Mouse (Mus musculus): ENCODE results near the gene Tulp2. TPM values are rescaled to one million over a fixed set of nuclear protein-coding genes. Genes with fewer than 3 reads are reported as not detected.
"Not testable (repeated sequence)": the region's sequence is repeated elsewhere in the genome, so short reads cannot be mapped to it uniquely, and the experiment has no call there.

Tulp2 gene
- polyA plus RNA-seq, 1 experiment from 2014 or later = 1.7 TPM

DNA sequence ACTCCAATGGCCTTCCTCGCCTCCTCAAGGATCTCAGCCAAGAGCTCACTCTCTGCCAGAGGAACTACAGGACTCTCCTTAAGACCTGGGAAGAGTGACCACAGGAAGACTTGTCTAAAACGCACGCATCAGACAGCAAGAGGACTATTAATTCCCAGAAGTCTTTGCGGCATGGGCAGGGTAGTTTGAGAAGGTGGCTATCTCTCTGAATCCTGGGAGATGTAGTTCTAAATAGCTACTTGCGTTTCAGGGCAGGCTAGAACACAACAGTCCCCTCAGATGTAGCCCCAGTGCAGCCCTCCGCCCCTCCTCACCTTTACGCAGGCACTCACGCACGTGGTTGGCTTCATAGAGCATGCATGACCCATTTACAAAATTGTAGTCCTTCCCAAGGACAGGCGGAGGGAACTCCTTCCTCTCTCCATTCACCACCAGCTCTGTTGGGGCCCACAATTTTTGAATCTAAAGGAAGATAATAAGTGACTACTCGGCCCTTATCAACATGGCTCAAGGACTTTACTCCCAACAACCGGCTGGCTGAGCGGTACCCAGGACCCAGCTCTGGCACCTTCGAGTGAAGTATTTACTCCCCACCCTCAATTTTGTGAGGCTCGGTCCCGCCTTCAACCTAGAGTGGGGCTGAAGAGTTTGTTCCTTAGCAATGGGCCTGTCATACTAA lies 6.2 kb upstream of the Tulp2 start:
- Histone ChIP-seq H3K4me1 (ENCODE audit: control insufficient read depth, insufficient read depth, low read length) (no peaks in the 10 kb centered on the region), H3K4me2 (replicated peaks; ENCODE audit: low read depth, low read length) (peak overlapping the region; percentile 19; the same call in 1 of the 2 replicates), H3K36me3 (ENCODE audit: control insufficient read depth, insufficient read depth, low read length) (no peaks in the 10 kb centered on the region), H3K27me3 (ENCODE audit: control insufficient read depth, insufficient read depth, low read length) (no peaks in the 10 kb centered on the region), H3K27ac (ENCODE audit: low read length) (no peak overlapping the region), H3K9me3 (ENCODE audit: control insufficient read depth, low read depth, low read length) (no peaks in the 10 kb centered on the region), H3K4me3 (ENCODE audit: low read depth, low read length) (no peak overlapping the region), H3K9ac (replicated peaks; ENCODE audit: low read depth, low read length) (no peak overlapping the region)
- WGBS = 60% methylated on average over 16 of the region's 16 CpGs
- peak; percentile 46; the same call in 1 of the 2 replicates for ATAC-seq (ENCODE audit: insufficient number of reproducible peaks, insufficient read depth, low FRiP score, low read depth)

DNA sequence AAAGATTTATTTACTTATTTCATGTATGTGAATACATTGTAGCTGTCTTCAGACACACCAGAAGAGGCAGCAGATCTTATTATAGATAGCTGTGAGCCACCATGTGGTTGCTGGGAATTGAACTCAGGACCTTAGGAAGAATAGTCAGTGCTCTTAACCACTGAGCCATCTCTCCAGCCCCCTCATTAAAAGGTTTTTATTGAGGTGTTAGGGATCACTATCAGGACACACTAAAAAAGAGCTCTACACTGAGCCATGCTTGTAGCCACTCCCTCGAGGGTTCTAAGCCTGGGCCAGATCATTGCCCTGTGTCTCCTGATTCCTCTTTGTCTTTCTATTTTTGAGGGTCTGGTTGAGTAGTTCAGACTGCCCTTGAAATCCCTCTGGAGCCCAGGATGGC lies 5.2 kb upstream of the Tulp2 start:
- H3K4me1 ChIP-seq (ENCODE audit: control insufficient read depth, insufficient read depth, low read length) = no peaks in the 10 kb centered on the region
- 50% methylated on average over 1 of the region's 1 CpGs for WGBS
- H3K4me3 ChIP-seq (ENCODE audit: low read depth, low read length) = no peak overlapping the region
- no peaks in the 10 kb centered on the region for H3K9me3 ChIP-seq (ENCODE audit: control insufficient read depth, low read depth, low read length)
- H3K9ac ChIP-seq (replicated peaks; ENCODE audit: low read depth, low read length) = no peak overlapping the region
- H3K36me3 ChIP-seq (ENCODE audit: control insufficient read depth, insufficient read depth, low read length) = no peaks in the 10 kb centered on the region
- H3K4me2 ChIP-seq (replicated peaks; ENCODE audit: low read depth, low read length) = no peak overlapping the region
- no peak overlapping the region for H3K27ac ChIP-seq (ENCODE audit: low read length)
- no peak for ATAC-seq (ENCODE audit: insufficient number of reproducible peaks, insufficient read depth, low FRiP score, low read depth)
- no peaks in the 10 kb centered on the region for H3K27me3 ChIP-seq (ENCODE audit: control insufficient read depth, insufficient read depth, low read length)

DNA sequence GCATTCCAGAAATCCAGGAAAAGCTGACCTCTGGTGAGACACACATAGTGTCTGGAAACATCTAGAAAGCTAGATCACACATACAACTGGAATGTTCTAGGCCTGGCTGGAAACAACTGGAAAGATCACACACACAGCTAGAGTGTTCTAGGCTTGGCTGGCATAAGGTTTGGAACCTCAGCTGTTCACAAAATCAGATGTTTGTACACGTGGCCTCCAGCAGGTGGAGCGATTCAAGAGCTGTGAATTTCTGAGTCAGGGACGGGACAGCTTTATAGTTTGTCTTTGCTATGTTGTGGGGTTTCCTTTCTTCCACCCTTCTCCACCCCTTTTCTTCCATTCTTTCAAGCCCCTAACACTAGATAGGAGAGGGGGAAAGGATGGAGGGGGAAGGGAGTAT lies 4.7 kb upstream of the Tulp2 start:
- Histone ChIP-seq H3K27ac (ENCODE audit: low read length) (no peak overlapping the region), H3K4me1 (ENCODE audit: control insufficient read depth, insufficient read depth, low read length) (no peaks in the 10 kb centered on the region), H3K9ac (replicated peaks; ENCODE audit: low read depth, low read length) (no peak overlapping the region), H3K4me3 (ENCODE audit: low read depth, low read length) (no peak overlapping the region), H3K9me3 (ENCODE audit: control insufficient read depth, low read depth, low read length) (no peaks in the 10 kb centered on the region), H3K36me3 (ENCODE audit: control insufficient read depth, insufficient read depth, low read length) (no peaks in the 10 kb centered on the region), H3K4me2 (replicated peaks; ENCODE audit: low read depth, low read length) (no peak overlapping the region), H3K27me3 (ENCODE audit: control insufficient read depth, insufficient read depth, low read length) (no peaks in the 10 kb centered on the region)
- ATAC-seq (ENCODE audit: insufficient number of reproducible peaks, insufficient read depth, low FRiP score, low read depth) = no peak
- WGBS = 8% methylated on average over 3 of the region's 3 CpGs

DNA sequence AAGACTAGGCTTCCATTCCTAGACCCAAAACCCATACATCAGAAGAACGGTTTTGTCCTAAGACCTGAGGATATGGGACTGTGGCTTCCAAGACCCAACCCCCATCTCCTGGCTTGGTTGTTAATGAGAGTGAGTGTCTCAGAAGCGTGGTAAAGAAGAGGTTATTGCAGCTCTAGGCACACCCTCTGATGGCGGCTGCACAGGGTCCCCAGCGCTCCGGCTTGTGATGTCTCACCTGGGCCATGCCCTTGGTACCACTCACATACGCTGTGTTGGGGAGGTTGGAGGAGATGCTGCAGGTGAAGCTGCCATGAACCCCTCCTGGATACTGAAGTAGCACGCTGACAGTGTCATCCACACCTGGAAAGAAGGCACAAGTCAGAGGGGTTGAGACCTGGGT lies 2.9 kb upstream of the Tulp2 start:
- Histone ChIP-seq H3K4me2 (replicated peaks; ENCODE audit: low read depth, low read length) (no peak overlapping the region), H3K27me3 (ENCODE audit: control insufficient read depth, insufficient read depth, low read length) (no peaks in the 10 kb centered on the region), H3K9ac (replicated peaks; ENCODE audit: low read depth, low read length) (no peak overlapping the region), H3K4me1 (ENCODE audit: control insufficient read depth, insufficient read depth, low read length) (no peaks in the 10 kb centered on the region), H3K4me3 (ENCODE audit: low read depth, low read length) (no peak overlapping the region), H3K27ac (ENCODE audit: low read length) (no peak overlapping the region), H3K9me3 (ENCODE audit: control insufficient read depth, low read depth, low read length) (no peaks in the 10 kb centered on the region), H3K36me3 (ENCODE audit: control insufficient read depth, insufficient read depth, low read length) (no peaks in the 10 kb centered on the region)
- 95% methylated on average over 7 of the region's 7 CpGs for WGBS
- ATAC-seq (ENCODE audit: insufficient number of reproducible peaks, insufficient read depth, low FRiP score, low read depth) = no peak

DNA sequence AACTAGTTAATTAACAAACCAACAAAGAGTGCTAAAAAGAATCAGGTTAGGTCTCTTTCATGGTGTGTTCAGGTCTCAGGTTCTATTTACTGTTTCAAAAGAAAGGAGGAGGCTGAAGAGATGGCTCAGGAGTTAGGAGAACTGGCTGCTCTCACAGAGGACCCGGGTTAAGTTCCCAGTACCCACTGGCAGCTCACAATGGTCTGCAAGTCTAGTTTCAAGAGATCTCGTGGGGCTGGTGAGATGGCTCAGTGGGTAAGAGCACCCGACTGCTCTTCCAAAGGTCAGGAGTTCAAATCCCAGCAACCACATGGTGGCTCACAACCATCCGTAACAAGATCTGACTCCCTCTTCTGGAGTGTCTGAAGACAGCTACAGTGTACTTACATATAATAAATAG lies 1.4 kb upstream of the Tulp2 start:
- not testable (repeated sequence) for H3K4me2 ChIP-seq (replicated peaks; ENCODE audit: low read depth, low read length); ATAC-seq (ENCODE audit: insufficient number of reproducible peaks, insufficient read depth, low FRiP score, low read depth); H3K4me1 ChIP-seq (ENCODE audit: control insufficient read depth, insufficient read depth, low read length); H3K27ac ChIP-seq (ENCODE audit: low read length); H3K4me3 ChIP-seq (ENCODE audit: low read depth, low read length); H3K9me3 ChIP-seq (ENCODE audit: control insufficient read depth, low read depth, low read length); H3K36me3 ChIP-seq (ENCODE audit: control insufficient read depth, insufficient read depth, low read length); H3K27me3 ChIP-seq (ENCODE audit: control insufficient read depth, insufficient read depth, low read length); H3K9ac ChIP-seq (replicated peaks; ENCODE audit: low read depth, low read length)
- 71% methylated on average over 3 of the region's 4 CpGs for WGBS

DNA sequence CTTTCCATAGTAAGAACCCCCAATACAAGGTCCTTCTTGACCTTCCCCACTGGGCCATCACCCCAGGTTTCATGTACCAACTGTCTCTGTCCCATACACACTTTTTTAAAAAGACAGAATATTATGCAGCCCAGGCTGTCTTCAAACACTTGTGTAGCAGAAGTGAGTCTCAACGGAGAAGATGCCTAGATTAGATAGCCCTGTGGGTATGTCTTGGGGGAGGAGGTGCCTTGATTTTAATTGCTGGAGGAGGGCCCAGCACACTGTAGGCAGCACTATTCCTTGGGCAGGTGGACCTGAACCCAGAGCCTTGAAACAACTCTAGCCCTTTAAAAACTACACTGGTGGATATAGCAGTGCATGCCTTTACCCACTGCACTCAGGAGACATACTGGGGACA lies 489 bp downstream of the Tulp2 start:
- Histone ChIP-seq H3K9ac (replicated peaks; ENCODE audit: low read depth, low read length) (no peak overlapping the region), H3K9me3 (ENCODE audit: control insufficient read depth, low read depth, low read length) (no peaks in the 10 kb centered on the region), H3K4me2 (replicated peaks; ENCODE audit: low read depth, low read length) (no peak overlapping the region), H3K27ac (ENCODE audit: low read length) (no peak overlapping the region), H3K4me1 (ENCODE audit: control insufficient read depth, insufficient read depth, low read length) (no peaks in the 10 kb centered on the region), H3K36me3 (ENCODE audit: control insufficient read depth, insufficient read depth, low read length) (no peaks in the 10 kb centered on the region), H3K4me3 (ENCODE audit: low read depth, low read length) (no peak overlapping the region), H3K27me3 (ENCODE audit: control insufficient read depth, insufficient read depth, low read length) (no peaks in the 10 kb centered on the region)
- no peak for ATAC-seq (ENCODE audit: insufficient number of reproducible peaks, insufficient read depth, low FRiP score, low read depth)
- WGBS = 71% methylated on average over 1 of the region's 1 CpGs

DNA sequence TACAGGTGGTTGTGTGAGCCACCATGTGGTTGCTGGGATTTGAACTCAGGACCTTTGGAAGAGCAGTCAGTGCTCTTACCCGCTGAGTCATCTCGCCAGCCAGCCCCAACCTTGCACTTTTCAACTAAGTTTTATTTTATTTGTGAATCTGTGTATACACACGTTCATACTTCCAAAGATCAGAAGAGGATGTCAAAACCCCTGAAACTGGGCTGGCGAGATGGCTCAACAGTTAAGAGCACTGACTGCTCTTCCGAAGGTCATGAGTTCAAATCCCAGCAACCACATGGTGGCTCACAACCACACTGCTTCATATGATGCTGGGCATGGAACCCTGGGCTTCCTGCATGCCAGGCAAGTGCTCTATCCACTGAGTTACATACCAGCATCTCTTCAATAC lies 3.3 kb downstream of the Tulp2 start:
- not testable (repeated sequence) for ATAC-seq (ENCODE audit: insufficient number of reproducible peaks, insufficient read depth, low FRiP score, low read depth); H3K9me3 ChIP-seq (ENCODE audit: control insufficient read depth, low read depth, low read length); H3K9ac ChIP-seq (replicated peaks; ENCODE audit: low read depth, low read length); H3K4me1 ChIP-seq (ENCODE audit: control insufficient read depth, insufficient read depth, low read length); H3K4me3 ChIP-seq (ENCODE audit: low read depth, low read length); H3K36me3 ChIP-seq (ENCODE audit: control insufficient read depth, insufficient read depth, low read length); H3K27ac ChIP-seq (ENCODE audit: low read length); H3K4me2 ChIP-seq (replicated peaks; ENCODE audit: low read depth, low read length); H3K27me3 ChIP-seq (ENCODE audit: control insufficient read depth, insufficient read depth, low read length)
- 90% methylated on average over 5 of the region's 5 CpGs for WGBS

DNA sequence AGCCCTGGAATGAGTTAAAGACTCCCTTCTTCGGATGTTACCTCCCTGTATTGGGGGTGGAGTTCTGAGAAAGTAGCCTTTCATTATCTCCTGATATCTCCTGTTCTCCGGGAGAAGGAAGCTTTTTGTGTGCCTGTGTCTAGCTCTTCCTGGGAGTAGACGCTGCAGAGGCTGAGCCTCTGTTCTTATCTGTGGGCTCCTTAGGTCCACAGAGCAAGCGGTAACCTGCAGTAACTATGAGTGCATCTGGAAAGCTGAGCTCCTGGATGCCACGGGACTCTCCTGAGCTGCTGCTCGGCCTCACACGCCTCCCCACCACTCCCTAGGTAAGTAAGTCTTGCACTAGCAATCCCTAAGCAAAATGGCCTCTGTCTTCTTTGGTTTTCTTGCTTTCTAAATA lies 4.5 kb downstream of the Tulp2 start:
- H3K9ac ChIP-seq (replicated peaks; ENCODE audit: low read depth, low read length) = no peak overlapping the region
- WGBS = 59% methylated on average over 7 of the region's 7 CpGs
- H3K4me1 ChIP-seq (ENCODE audit: control insufficient read depth, insufficient read depth, low read length) = peaks cover 9% of the 10 kb centered on the region; the same call in 1 of the 2 replicates
- no peaks in the 10 kb centered on the region for H3K9me3 ChIP-seq (ENCODE audit: control insufficient read depth, low read depth, low read length)
- no peaks in the 10 kb centered on the region for H3K36me3 ChIP-seq (ENCODE audit: control insufficient read depth, insufficient read depth, low read length)
- H3K4me2 ChIP-seq (replicated peaks; ENCODE audit: low read depth, low read length) = no peak overlapping the region
- H3K4me3 ChIP-seq (ENCODE audit: low read depth, low read length) = no peak overlapping the region
- H3K27me3 ChIP-seq (ENCODE audit: control insufficient read depth, insufficient read depth, low read length) = no peaks in the 10 kb centered on the region
- no peak for ATAC-seq (ENCODE audit: insufficient number of reproducible peaks, insufficient read depth, low FRiP score, low read depth)
- H3K27ac ChIP-seq (ENCODE audit: low read length) = no peak overlapping the region

DNA sequence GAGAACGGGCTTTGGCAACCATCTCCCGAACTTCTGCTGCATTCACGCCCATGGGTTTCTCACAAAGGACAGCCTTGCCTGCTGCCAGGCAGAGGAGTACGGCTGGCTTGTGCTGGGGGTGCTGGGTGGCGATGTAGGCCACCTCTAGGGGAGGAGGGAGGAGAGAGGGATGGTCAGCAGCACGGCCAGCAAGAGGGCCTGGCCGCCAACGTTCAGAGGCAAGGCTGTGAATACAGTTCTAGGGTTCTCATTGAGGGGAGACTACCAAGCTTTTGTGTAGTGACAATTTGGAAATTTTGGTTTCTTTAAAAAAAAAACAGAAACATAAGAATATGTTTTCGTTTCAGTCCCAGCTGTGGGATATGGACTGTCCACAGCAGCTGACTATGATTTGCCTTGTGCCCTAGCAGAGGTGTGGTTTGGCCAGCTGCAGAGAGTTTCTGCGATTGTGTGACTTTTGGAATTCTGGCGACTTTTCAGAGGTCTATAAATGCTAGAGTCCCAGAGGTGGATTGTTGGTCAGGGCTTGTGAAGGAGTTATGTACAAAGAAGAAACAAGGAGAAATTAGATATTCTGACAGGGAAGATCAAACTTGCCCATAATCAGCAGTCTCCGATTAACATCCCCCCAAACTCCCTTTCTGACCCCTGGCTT lies 5.2 kb downstream of the Tulp2 start, which contains the start of gene Gm45808:
Gene Gm45808, minus strand, starts transcription at position 51 of the 655 bp plus-strand sequence.
- ATAC-seq (ENCODE audit: insufficient number of reproducible peaks, insufficient read depth, low FRiP score, low read depth) = no peak
- Histone ChIP-seq H3K27ac (ENCODE audit: low read length) (no peak within 1 kb of the TSS), H3K4me2 (replicated peaks; ENCODE audit: low read depth, low read length) (no peak within 1 kb of the TSS), H3K4me1 (ENCODE audit: control insufficient read depth, insufficient read depth, low read length) (peaks cover 11% of the 10 kb centered on the region; the same call in 1 of the 2 replicates), H3K4me3 (ENCODE audit: low read depth, low read length) (no peak within 1 kb of the TSS), H3K9ac (replicated peaks; ENCODE audit: low read depth, low read length) (no peak within 1 kb of the TSS), H3K27me3 (ENCODE audit: control insufficient read depth, insufficient read depth, low read length) (no peaks in the 10 kb centered on the region), H3K9me3 (ENCODE audit: control insufficient read depth, low read depth, low read length) (no peaks in the 10 kb centered on the region), H3K36me3 (ENCODE audit: control insufficient read depth, insufficient read depth, low read length) (no peaks in the 10 kb centered on the region)
- 85% methylated on average over 12 of the region's 12 CpGs for WGBS
